Mouse (Mus musculus) neural tube, embryonic 13.5 days (tissue): ENCODE measurements around the gene Dlg1. TPM values are rescaled to one million over a fixed set of nuclear protein-coding genes. Genes with fewer than 3 reads are reported as not detected.
A peak's percentile ranks its signal among the peaks of the same experiment; 100 is the strongest.

Experiments
- ATAC-seq: fragments of 200-750 bp; cut with Nextera tagmentation; 2 replicates; pipeline ENCODE4 v1.8.0; 2017; ENCODE audit warnings: low read depth, mild to moderate bottlenecking, moderate TSS enrichment, moderate library complexity
- H3K27ac ChIP-seq: fragments of 300-500 bp; sonication (generic); replicated peaks from 2 replicates; pipeline ENCODE4 v1.5.1; 2015; ENCODE audit warnings: moderate library complexity, mild to moderate bottlenecking, inconsistent platforms
- H3K27me3 ChIP-seq: fragments of 300-500 bp; sonication (generic); 2 replicates; pipeline ENCODE4 v1.6.1; 2015; ENCODE audit warnings: mild to moderate bottlenecking, inconsistent platforms
- H3K36me3 ChIP-seq: fragments of 300-500 bp; sonication (generic); 2 replicates; pipeline ENCODE4 v1.6.1; 2015; ENCODE audit warnings: mild to moderate bottlenecking, inconsistent platforms
- H3K4me1 ChIP-seq: fragments of 300-500 bp; sonication (generic); replicated peaks from 2 replicates; pipeline ENCODE4 v1.6.1; 2015; ENCODE audit warnings: inconsistent platforms
- H3K4me2 ChIP-seq: fragments of 300-500 bp; sonication (generic); 2 replicates; pipeline ENCODE4 v1.6.1; 2015; ENCODE audit warnings: inconsistent platforms, mild to moderate bottlenecking, moderate library complexity
- H3K4me3 ChIP-seq: fragments of 300-500 bp; sonication (generic); 2 replicates; pipeline ENCODE4 v1.5.1; 2015; ENCODE audit warnings: mild to moderate bottlenecking, inconsistent platforms
- H3K9ac ChIP-seq: fragments of 300-500 bp; sonication (generic); 2 replicates; pipeline ENCODE4 v1.6.1; 2015; ENCODE audit warnings: moderate library complexity, mild to moderate bottlenecking, inconsistent platforms
- H3K9me3 ChIP-seq: fragments of 300-500 bp; sonication (generic); 2 replicates; pipeline ENCODE4 v1.6.1; 2016; ENCODE audit warnings: inconsistent platforms
- WGBS: fragments of 180-500 bp; shearing (Covaris S2); methylation state at CpG from one replicate; pipeline ENCODE4 v1.1.7; 2015; 5-methylcytosine and 5-hydroxymethylcytosine counted together
- polyA plus RNA-seq: library from polyadenylated mRNA; unstranded; fragments of >200 nt; fragmentation: Nextera tagmentation; extraction: Ambion mirVana; gene quantifications from 2 replicates; pipeline ENCODE4 v1.2.1, GENCODE M21; 2015

Gene Dlg1
- polyA plus RNA-seq, 1 experiment from 2014 or later: 13.7 TPM

DNA sequence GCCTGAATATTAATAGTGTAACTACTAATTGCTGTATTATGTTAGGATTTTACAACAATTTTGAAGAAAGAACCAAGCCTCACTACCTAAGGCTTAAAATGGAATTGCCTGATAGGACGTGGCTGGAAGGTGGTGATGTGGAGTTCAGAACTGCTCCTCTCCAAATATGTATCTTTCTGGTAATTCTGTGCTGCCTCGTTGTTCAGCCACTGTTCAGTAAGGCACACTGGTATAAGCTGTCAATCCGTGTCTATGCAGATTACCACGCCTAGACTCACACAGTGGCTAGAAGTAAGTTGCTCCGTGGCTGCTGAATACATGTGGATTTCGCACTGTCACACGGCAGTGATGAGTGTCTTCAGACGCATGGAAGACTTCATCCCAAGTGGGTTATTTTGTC, 210.5 kb downstream of the Dlg1 start:
- Histone ChIP-seq H3K36me3 (peaks cover 29% of the 10 kb centered on the region), H3K9ac (no peak overlapping the region), H3K4me2 (no peak overlapping the region), H3K4me3 (no peak overlapping the region), H3K27me3 (no peaks in the 10 kb centered on the region), H3K27ac (no peak overlapping the region), H3K4me1 (no peaks in the 10 kb centered on the region; the same call in 1 of the 2 replicates), H3K9me3 (no peaks in the 10 kb centered on the region)
- ATAC-seq: no peak
- WGBS: 90% methylated on average over 8 of the region's 8 CpGs

DNA sequence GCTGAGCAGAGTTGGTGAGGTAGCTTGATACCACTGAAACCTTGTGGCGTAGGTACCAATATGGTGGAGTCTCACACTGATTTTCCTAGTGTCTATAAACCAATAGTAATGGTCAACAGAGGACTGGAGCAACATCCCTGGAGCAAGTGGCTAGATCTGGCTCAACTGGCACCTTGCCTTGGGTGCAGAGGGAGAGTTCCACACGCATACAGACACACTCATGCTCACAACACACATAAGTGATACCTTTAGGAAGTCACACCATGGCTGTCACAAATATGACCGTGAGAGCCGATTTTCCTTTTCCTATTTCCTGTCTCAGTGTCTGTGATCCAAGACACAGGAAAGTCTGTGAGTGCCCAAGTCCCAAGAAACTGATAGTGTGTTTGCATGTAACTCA, 212.1 kb downstream of the Dlg1 start:
- no peaks in the 10 kb centered on the region for H3K9me3 ChIP-seq
- no peak overlapping the region for H3K4me3 ChIP-seq
- H3K36me3 ChIP-seq: peaks cover 21% of the 10 kb centered on the region
- H3K4me2 ChIP-seq: no peak overlapping the region
- no peak overlapping the region for H3K27ac ChIP-seq
- H3K9ac ChIP-seq: no peak overlapping the region
- H3K4me1 ChIP-seq: no peaks in the 10 kb centered on the region; the same call in 1 of the 2 replicates
- H3K27me3 ChIP-seq: no peaks in the 10 kb centered on the region
- WGBS: 97% methylated on average over 4 of the region's 4 CpGs
- no peak for ATAC-seq

DNA sequence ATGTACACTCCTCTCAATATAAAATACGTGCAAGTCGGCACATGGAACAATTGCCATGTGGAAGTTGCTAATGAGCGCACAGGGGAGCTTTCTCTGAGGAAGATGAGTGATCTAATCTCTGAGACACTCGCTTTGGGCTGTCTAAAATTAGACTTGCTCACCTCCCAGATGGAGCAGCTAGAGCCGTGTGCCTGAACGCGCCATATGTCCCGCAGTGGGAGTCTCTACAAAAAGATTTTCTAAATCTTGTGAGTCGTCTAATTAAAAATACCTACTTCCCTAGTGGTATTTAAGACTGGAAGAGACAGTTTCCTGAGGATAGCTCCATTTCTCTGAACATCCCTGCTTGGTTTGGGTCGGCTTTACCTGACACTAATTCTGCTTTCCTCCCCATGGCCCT, 213.1 kb downstream of the Dlg1 start:
- no peak overlapping the region for H3K4me2 ChIP-seq
- H3K9me3 ChIP-seq: no peaks in the 10 kb centered on the region
- no peak overlapping the region for H3K9ac ChIP-seq
- H3K4me1 ChIP-seq: no peaks in the 10 kb centered on the region; the same call in 1 of the 2 replicates
- no peak overlapping the region for H3K27ac ChIP-seq
- no peaks in the 10 kb centered on the region for H3K27me3 ChIP-seq
- WGBS: 82% methylated on average over 10 of the region's 10 CpGs
- H3K36me3 ChIP-seq: peaks cover 19% of the 10 kb centered on the region
- H3K4me3 ChIP-seq: no peak overlapping the region
- no peak for ATAC-seq

GRCm38 (mm10) chr16:31878052-31878451, 214.8 kb downstream of the Dlg1 start:
- Histone ChIP-seq H3K36me3 (peaks cover 14% of the 10 kb centered on the region), H3K9ac (no peak overlapping the region), H3K4me3 (no peak overlapping the region), H3K27me3 (no peaks in the 10 kb centered on the region; the same call in 1 of the 2 replicates), H3K27ac (no peak overlapping the region), H3K9me3 (no peaks in the 10 kb centered on the region), H3K4me2 (no peak overlapping the region), H3K4me1 (peaks cover 4% of the 10 kb centered on the region)
- 49% methylated on average over 6 of the region's 6 CpGs for WGBS
- ATAC-seq: no peak

DNA sequence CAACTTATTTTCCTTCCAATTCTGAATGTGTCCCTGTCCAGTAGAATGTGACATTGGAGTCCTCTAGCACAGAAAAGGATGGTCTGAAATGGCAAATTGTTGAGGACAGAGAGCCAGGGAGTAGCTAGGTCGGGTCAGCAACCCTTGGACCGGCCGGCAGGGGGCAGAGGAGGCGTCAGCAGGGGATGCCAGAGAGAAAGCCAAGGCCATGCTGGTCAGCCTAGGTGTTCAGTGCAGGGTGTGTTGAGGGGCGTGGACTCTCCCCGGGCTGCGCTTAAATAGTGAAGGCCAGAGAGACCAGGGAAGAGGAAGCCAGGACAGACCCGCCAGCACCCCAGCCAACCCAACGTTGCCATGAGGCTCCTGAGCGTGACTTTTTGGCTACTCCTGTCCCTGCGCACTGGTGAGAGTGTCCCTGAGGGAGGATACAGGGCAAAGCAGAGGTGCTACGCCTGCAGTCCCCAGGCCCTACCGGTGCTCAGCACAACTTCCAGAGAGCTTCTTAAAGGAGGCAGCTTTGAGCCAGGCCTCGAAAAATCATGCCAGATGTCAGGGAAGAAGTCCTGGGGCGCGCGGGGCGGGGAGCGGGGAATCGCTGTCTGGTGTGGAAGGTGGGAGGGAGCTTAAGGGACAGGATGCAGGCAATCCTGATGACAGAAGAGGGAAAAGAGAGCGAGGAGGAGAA, 215.5 kb downstream of the Dlg1 start, which contains the start of gene Meltf:
Gene Meltf, plus strand, starts transcription at position 238 of the 685 bp plus-strand sequence.
- ATAC-seq: peak; percentile 45; the same call in 1 of the 2 replicates
- Histone ChIP-seq H3K27me3 (no peaks in the 10 kb centered on the region; the same call in 1 of the 2 replicates), H3K9me3 (no peaks in the 10 kb centered on the region), H3K27ac (no peak within 1 kb of the TSS), H3K9ac (no peak within 1 kb of the TSS), H3K4me3 (no peak within 1 kb of the TSS), H3K36me3 (peaks cover 12% of the 10 kb centered on the region), H3K4me1 (peaks cover 10% of the 10 kb centered on the region), H3K4me2 (peak within 1 kb of the TSS; percentile 30)
- 35% methylated on average over 21 of the region's 21 CpGs for WGBS

- 82% methylated on average over 8 of the region's 8 CpGs for WGBS
- Histone ChIP-seq H3K9ac (no peak overlapping the region), H3K27ac (no peak overlapping the region), H3K4me2 (no peak overlapping the region), H3K9me3 (no peaks in the 10 kb centered on the region), H3K4me3 (no peak overlapping the region), H3K36me3 (no peaks in the 10 kb centered on the region), H3K27me3 (no peaks in the 10 kb centered on the region; the same call in 1 of the 2 replicates), H3K4me1 (peaks cover 24% of the 10 kb centered on the region)
- ATAC-seq: no peak
Measured at GRCm38 (mm10) chr16:31880146-31880840, 217.1 kb downstream of the Dlg1 start.

DNA sequence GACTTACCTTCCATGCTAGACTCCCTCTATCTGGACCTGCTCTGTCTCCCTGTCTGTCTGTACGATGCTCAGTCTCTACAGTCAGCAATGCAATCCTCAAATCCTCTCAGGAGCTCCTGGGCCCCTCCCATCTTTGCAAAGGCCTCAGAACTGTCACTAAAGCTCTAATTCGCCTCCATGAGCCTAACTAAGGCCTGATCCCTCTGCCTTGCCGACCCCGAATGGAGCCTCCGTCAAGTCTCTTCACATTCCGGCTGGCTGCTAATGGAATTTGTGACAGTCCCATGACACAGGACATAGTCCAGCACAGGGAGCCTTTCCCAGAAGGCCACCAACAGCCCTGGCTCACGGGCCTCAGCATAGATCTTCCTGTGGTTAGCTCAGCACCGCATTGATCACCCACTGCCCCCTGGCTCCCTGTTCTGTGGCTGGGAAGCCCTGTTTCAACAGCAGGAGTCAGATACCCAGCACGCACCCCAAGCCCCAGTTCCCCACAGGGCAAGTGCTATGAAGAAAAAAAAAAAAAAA, 219.2 kb downstream of the Dlg1 start:
- no peak for ATAC-seq
- 71% methylated on average over 9 of the region's 9 CpGs for WGBS

DNA sequence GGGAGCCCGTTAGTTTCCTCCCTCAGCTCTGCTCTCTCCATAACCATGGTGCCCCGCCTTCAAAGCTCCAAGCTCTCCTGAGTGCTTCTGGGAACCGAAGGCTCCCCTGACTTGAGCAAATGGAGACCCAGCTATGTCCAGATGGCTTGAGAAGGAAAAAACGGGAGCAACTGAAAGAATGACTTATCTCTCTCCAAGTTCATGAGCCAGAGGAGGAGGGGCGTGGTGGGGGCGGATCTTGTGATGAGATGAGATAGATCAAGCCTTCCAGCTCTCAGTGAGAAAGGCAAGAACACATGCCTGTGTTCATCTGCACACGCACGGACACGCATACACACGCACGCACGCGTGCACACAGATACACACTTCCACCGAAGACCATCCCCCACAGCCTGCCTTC, 220.1 kb downstream of the Dlg1 start:
- H3K4me2 ChIP-seq: 0 out of 2 replicates have a peak overlapping the region, but pooled peaks have one; percentile 22
- 73% methylated on average over 14 of the region's 14 CpGs for WGBS
- no peaks in the 10 kb centered on the region for H3K36me3 ChIP-seq
- peaks cover 24% of the 10 kb centered on the region for H3K4me1 ChIP-seq
- no peaks in the 10 kb centered on the region; the same call in 1 of the 2 replicates for H3K27me3 ChIP-seq
- H3K4me3 ChIP-seq: no peak overlapping the region
- ATAC-seq: no peak; the same call in 1 of the 2 replicates
- H3K9me3 ChIP-seq: no peaks in the 10 kb centered on the region
- no peak overlapping the region for H3K9ac ChIP-seq
- no peak overlapping the region for H3K27ac ChIP-seq

More for the DNA sequence above, 219.2 kb downstream of the Dlg1 start:
- Histone ChIP-seq H3K4me3 (no peak overlapping the region), H3K27me3 (no peaks in the 10 kb centered on the region; the same call in 1 of the 2 replicates), H3K9ac (no peak overlapping the region), H3K9me3 (no peaks in the 10 kb centered on the region), H3K4me1 (peaks cover 24% of the 10 kb centered on the region), H3K4me2 (no peak overlapping the region), H3K27ac (no peak overlapping the region), H3K36me3 (no peaks in the 10 kb centered on the region)

GRCm38 (mm10) chr16:31883902-31884301, 220.7 kb downstream of the Dlg1 start:
- Histone ChIP-seq H3K9me3 (no peaks in the 10 kb centered on the region), H3K9ac (no peak overlapping the region), H3K4me3 (no peak overlapping the region), H3K4me1 (peaks cover 24% of the 10 kb centered on the region), H3K4me2 (0 out of 2 replicates have a peak overlapping the region, but pooled peaks have one; percentile 22), H3K36me3 (no peaks in the 10 kb centered on the region), H3K27ac (no peak overlapping the region), H3K27me3 (no peaks in the 10 kb centered on the region; the same call in 1 of the 2 replicates)
- no peak for ATAC-seq
- 15% methylated on average over 6 of the region's 6 CpGs for WGBS

GRCm38 (mm10) chr16:31890907-31891306, 227.7 kb downstream of the Dlg1 start:
- H3K9ac ChIP-seq: no peak overlapping the region
- no peak overlapping the region for H3K4me3 ChIP-seq
- no peak overlapping the region for H3K27ac ChIP-seq
- 52% methylated on average over 7 of the region's 7 CpGs for WGBS
- H3K27me3 ChIP-seq: no peaks in the 10 kb centered on the region
- no peak for ATAC-seq
- H3K36me3 ChIP-seq: no peaks in the 10 kb centered on the region
- no peaks in the 10 kb centered on the region for H3K4me1 ChIP-seq
- H3K4me2 ChIP-seq: no peak overlapping the region
- H3K9me3 ChIP-seq: no peaks in the 10 kb centered on the region

DNA sequence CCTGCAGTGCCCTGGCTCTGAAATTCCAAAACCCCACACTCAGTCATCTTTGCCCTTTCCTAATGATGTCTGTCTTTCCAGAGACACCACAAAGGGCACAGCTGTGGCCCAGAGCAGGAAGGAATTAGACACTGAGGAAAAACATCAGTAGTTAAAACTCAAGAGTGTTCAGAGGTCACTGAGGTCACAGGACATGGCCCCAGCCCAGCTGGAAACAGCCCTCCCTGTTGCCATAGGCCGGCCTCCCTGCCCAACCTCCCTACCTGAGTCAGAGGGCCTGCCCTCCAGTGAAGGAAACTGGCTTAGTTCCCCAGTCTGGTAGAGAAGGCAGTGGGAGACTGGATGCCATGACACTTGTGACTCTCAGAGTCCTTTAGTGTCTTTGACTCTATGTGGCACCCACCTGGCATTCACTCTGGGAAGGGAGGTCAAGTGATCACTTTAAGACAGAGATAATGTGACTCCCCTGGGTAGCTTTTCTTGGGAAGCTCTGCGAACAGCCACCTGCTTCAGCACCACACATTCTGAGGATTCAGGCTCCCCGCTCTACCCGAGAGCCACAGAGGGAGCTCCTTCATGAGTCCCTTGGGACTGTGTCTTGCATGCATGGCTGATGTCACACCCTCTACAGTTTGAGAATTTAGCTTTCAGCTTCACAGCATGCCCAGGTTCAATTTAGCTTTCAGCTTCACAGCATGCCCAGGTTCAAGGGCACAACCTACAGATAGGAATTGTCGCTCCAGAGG, 230.3 kb downstream of the Dlg1 start:
- no peak for ATAC-seq
- H3K4me1 ChIP-seq: peaks cover 20% of the 10 kb centered on the region
- H3K4me2 ChIP-seq: no peak overlapping the region
- H3K27ac ChIP-seq: no peak overlapping the region
- H3K4me3 ChIP-seq: no peak overlapping the region
- no peaks in the 10 kb centered on the region for H3K36me3 ChIP-seq
- WGBS: 57% methylated on average over 5 of the region's 5 CpGs
- H3K27me3 ChIP-seq: no peaks in the 10 kb centered on the region
- no peaks in the 10 kb centered on the region for H3K9me3 ChIP-seq
- no peak overlapping the region for H3K9ac ChIP-seq
